Mouse (Mus musculus) stomach, embryonic 16.5 days (tissue): ENCODE data around the gene Igdcc3. TPM values are rescaled to one million over a fixed set of nuclear protein-coding genes. Genes with fewer than 3 reads are reported as not detected.

Experiments
- ATAC-seq: fragments of 200-750 bp; cut with Nextera tagmentation; 2 replicates; pipeline ENCODE4 v1.8.0; 2017; ENCODE audit warnings: moderate number of reproducible peaks, moderate TSS enrichment; ENCODE audit not compliant: insufficient read depth, low FRiP score
- H3K27ac ChIP-seq: fragments of 300-500 bp; sonication (generic); 2 replicates; pipeline ENCODE4 v1.5.1; 2014; ENCODE audit warnings: low read length
- H3K27me3 ChIP-seq: fragments of 300-500 bp; sonication (generic); 2 replicates; pipeline ENCODE4 v1.6.1; 2014; ENCODE audit warnings: low read length, control low read depth, mixed read lengths; ENCODE audit not compliant: control insufficient read depth, insufficient read depth
- H3K36me3 ChIP-seq: fragments of 300-500 bp; sonication (generic); 2 replicates; pipeline ENCODE4 v1.6.1; 2014; ENCODE audit warnings: low read length; ENCODE audit not compliant: control insufficient read depth, insufficient read depth
- H3K4me1 ChIP-seq: fragments of 300-500 bp; sonication (generic); 2 replicates; pipeline ENCODE4 v1.6.1; 2014; ENCODE audit warnings: low read length, control low read depth, mixed read lengths; ENCODE audit not compliant: control insufficient read depth, insufficient read depth
- H3K4me2 ChIP-seq: fragments of 300-500 bp; sonication (generic); 2 replicates; pipeline ENCODE4 v1.6.1; 2014; ENCODE audit warnings: low read depth, low read length, mixed read lengths
- H3K4me3 ChIP-seq: fragments of 300-500 bp; sonication (generic); replicated peaks from 2 replicates; pipeline ENCODE4 v1.5.1; 2014; ENCODE audit warnings: mild to moderate bottlenecking, low read length
- H3K9ac ChIP-seq: fragments of 300-500 bp; sonication (generic); 2 replicates; pipeline ENCODE4 v1.6.1; 2014; ENCODE audit warnings: low read length
- H3K9me3 ChIP-seq: fragments of 300-500 bp; sonication (generic); replicated peaks from 2 replicates; pipeline ENCODE4 v1.6.1; 2016; ENCODE audit warnings: low read length, control low read depth; ENCODE audit not compliant: control insufficient read depth
- WGBS: fragments of 180-500 bp; shearing (Covaris S2); extraction: QIAGEN DNeasy Blood & Tissue Kit; methylation state at CpG from one replicate; pipeline ENCODE4 v1.1.7; 2014; 5-methylcytosine and 5-hydroxymethylcytosine counted together
- polyA plus RNA-seq: library from polyadenylated mRNA; unstranded; fragments of >200 nt; fragmentation: Nextera tagmentation; extraction: Ambion mirVana; gene quantifications from 2 replicates; pipeline ENCODE4 v1.2.1, GENCODE M21; 2015

Gene Igdcc3
- polyA plus RNA-seq, 1 experiment from 2014 or later: 0.44 TPM

DNA sequence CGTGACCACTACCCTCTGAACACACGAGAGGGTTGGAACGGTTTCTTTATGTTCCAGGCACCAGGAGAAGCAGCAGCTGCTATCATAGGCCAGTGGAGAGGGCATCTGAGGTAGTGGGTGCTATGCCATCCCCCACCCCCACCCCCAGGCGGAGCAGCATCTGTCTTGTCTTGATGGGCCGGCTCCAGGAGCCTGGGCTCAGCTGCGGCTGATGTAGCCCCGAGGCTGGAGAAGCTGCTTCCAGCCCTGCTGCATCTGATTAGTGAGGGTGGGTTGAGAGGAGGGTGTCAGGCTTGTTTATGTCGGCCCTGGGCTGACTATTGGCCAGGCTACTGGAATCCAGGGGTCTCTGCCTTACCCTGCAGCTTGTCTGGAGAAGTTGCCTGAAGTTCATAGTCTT, 90.3 kb downstream of the Igdcc3 start:
- no peaks in the 10 kb centered on the region for H3K27me3 ChIP-seq
- 68% methylated on average over 8 of the region's 8 CpGs for WGBS
- no peak overlapping the region for H3K4me2 ChIP-seq
- H3K27ac ChIP-seq: no peak overlapping the region
- peaks cover 4% of the 10 kb centered on the region; the same call in 1 of the 2 replicates for H3K36me3 ChIP-seq
- no peak overlapping the region for H3K9ac ChIP-seq
- H3K9me3 ChIP-seq: no peaks in the 10 kb centered on the region
- no peaks in the 10 kb centered on the region for H3K4me1 ChIP-seq
- no peak for ATAC-seq
- no peak overlapping the region for H3K4me3 ChIP-seq

GRCm38 (mm10) chr9:65233243-65233985, 92.4 kb downstream of the Igdcc3 start:
- 81% methylated on average over 9 of the region's 9 CpGs for WGBS
- Histone ChIP-seq H3K4me2 (no peak overlapping the region), H3K27ac (no peak overlapping the region), H3K27me3 (no peaks in the 10 kb centered on the region), H3K36me3 (peaks cover 4% of the 10 kb centered on the region; the same call in 1 of the 2 replicates), H3K4me1 (peaks cover 8% of the 10 kb centered on the region), H3K9me3 (no peaks in the 10 kb centered on the region), H3K4me3 (no peak overlapping the region), H3K9ac (no peak overlapping the region)
- no peak for ATAC-seq

- ATAC-seq: no peak
- H3K27ac ChIP-seq: no peak overlapping the region
- 64% methylated on average over 3 of the region's 3 CpGs for whole genome bisulfite sequencing
- no peak overlapping the region for H3K9ac ChIP-seq
- H3K4me2 ChIP-seq: no peak overlapping the region
- peaks cover 13% of the 10 kb centered on the region for H3K4me1 ChIP-seq
- H3K27me3 ChIP-seq: no peaks in the 10 kb centered on the region
- H3K9me3 ChIP-seq: no peaks in the 10 kb centered on the region
- peaks cover 4% of the 10 kb centered on the region; the same call in 1 of the 2 replicates for H3K36me3 ChIP-seq
- H3K4me3 ChIP-seq: no peak overlapping the region
Observed at GRCm38 (mm10) chr9:65234734-65235133, 93.7 kb downstream of the Igdcc3 start.

Other genes with a start within 250 kb of the Igdcc3 start
- 0.06 and 0.11 TPM in 2 replicates for gene Slc24a1, start 189.6 kb upstream of the Igdcc3 start, polyA plus RNA-seq
- gene Ints14, start 180.3 kb upstream of the Igdcc3 start, polyA plus RNA-seq: 46.2 and 46.5 TPM in 2 replicates
- gene Hacd3, start 119.5 kb upstream of the Igdcc3 start, polyA plus RNA-seq: 93.0 and 104 TPM in 2 replicates
- 37.0 and 37.5 TPM in 2 replicates for gene Dpp8, start 108.8 kb upstream of the Igdcc3 start, polyA plus RNA-seq
- gene Igdcc4, start 39.7 kb upstream of the Igdcc3 start, polyA plus RNA-seq: 22.1 and 25.6 TPM in 2 replicates
- gene Parp16, start 54.2 kb downstream of the Igdcc3 start, polyA plus RNA-seq: 7.5 and 7.6 TPM in 2 replicates
- gene Cilp, start 124.0 kb downstream of the Igdcc3 start, polyA plus RNA-seq: 0.81 and 0.90 TPM in 2 replicates
- gene Clpx, start 153.1 kb downstream of the Igdcc3 start, polyA plus RNA-seq: 53.9 and 54.8 TPM in 2 replicates
- 3.4 and 3.6 TPM in 2 replicates for gene Pdcd7, start 204.9 kb downstream of the Igdcc3 start, polyA plus RNA-seq
- 0.40 TPM in 1 of 2 replicates, not detected in the other for gene Ubap1l, start 219.9 kb downstream of the Igdcc3 start, polyA plus RNA-seq